Mouse (Mus musculus) C2C12 (cell line): Measurements from ENCODE around the gene Cnn3. TPM values are rescaled to one million over a fixed set of nuclear protein-coding genes. Genes with fewer than 3 reads are reported as not detected.

Source experiments
- H3K27me3 ChIP-seq: one replicate; pipeline ENCODE4 v1.6.1; 2011; ENCODE audit not compliant: control insufficient read depth, insufficient read depth, insufficient read length
- H3K36me3 ChIP-seq: one replicate; pipeline ENCODE4 v1.6.1; 2011; ENCODE audit not compliant: control insufficient read depth, insufficient read depth
- H3K4me3 ChIP-seq: one replicate; pipeline ENCODE4 v1.5.1; 2011; ENCODE audit warnings: mild to moderate bottlenecking, control low read depth; ENCODE audit not compliant: poor library complexity, insufficient read depth, severe bottlenecking
- H3K79me2 ChIP-seq: one replicate; pipeline ENCODE4 v1.6.1; 2011; ENCODE audit not compliant: control insufficient read depth, insufficient read depth
- H3K79me3 ChIP-seq: one replicate; pipeline ENCODE4 v1.6.1; 2011; ENCODE audit warnings: low read depth, control low read depth
- H3ac ChIP-seq: one replicate; pipeline ENCODE3; 2011; ENCODE audit warnings: low read depth; ENCODE audit not compliant: control insufficient read depth, insufficient read length
- CEBPB ChIP-seq: IDR thresholded peaks from one replicate; pipeline ENCODE4 v1.6.1; 2011; ENCODE audit warnings: low read depth, mild to moderate bottlenecking, control low read depth, moderate library complexity
- CTCF ChIP-seq: IDR thresholded peaks from one replicate; pipeline ENCODE4 v1.5.1; 2011; ENCODE audit not compliant: control insufficient read depth, insufficient read depth, insufficient read length
- FOSL1 ChIP-seq: IDR thresholded peaks from one replicate; pipeline ENCODE4 v1.8.0; 2011; ENCODE audit warnings: mild to moderate bottlenecking, low read length; ENCODE audit not compliant: poor library complexity, insufficient read depth, severe bottlenecking
- MAX ChIP-seq: IDR thresholded peaks from one replicate; pipeline ENCODE4 v1.6.1; 2011; ENCODE audit warnings: mild to moderate bottlenecking, control low read depth
- MYOD1 ChIP-seq: IDR thresholded peaks from one replicate; pipeline ENCODE4 v1.6.1; 2011; ENCODE audit warnings: low read depth; ENCODE audit not compliant: control insufficient read depth, insufficient read length
- MYOG ChIP-seq: IDR thresholded peaks from one replicate; pipeline ENCODE4 v1.6.1; 2011; ENCODE audit not compliant: control insufficient read depth, insufficient read length; ENCODE audit errors: extremely low read depth
- USF1 ChIP-seq: IDR thresholded peaks from one replicate; pipeline ENCODE4 v1.6.1; 2011; ENCODE audit warnings: low read depth, mild to moderate bottlenecking, control low read depth, moderate library complexity
- polyA plus RNA-seq: library from polyadenylated mRNA; unstranded; fragments of >200 nt; fragmentation: generic; extraction: Trizol; gene quantifications from one replicate; pipeline ENCODE4 v1.2.1, GENCODE M21; 2012; ENCODE audit warnings: missing spikeins

Gene Cnn3
- polyA plus RNA-seq, 1 experiment, result 362 TPM

DNA sequence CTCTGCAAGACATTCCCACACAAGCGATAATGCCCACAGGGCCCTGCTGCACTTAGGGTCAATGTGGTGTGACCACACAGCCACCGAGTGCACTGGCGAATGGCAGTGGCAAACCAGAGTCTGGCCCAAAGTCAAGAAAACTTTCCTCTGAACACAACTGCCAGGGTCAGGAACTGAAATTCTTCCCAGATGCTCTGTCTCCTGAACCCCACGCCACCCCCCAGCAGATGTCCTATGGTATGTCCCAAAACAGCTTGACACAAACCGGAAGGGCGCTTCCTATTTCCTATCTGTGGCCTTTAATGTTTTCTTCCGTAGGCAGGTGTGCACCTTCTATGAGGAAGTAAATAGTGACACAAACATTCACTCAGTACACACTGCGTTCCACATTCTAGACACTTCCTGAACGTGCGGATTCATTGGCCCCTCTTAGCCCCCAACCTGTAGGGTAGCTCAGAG, 40.8 kb downstream of the Cnn3 start:
- H3K4me3 ChIP-seq, result no peak overlapping the region

DNA sequence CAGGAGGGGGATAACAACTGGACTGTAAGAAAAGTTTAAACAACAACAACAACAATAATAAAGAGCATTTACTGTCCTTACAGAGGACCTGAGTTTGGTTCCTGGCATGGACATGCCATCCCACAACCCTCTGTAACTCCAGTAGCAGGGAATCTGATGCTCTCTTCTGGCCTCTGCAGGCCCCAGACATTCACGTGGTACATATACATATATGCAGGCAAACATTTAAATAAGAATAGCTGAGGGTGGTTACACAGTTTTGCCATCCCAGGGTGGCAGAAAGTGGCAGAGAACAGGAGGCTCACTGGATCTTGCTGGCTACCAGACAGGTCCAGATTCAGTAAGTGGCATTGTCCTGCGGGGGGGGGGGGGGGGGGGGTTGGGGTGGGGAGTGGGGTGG, 41.8 kb downstream of the Cnn3 start:
- H3K79me3 ChIP-seq, result no peaks in the 10 kb centered on the region
- H3K27me3 ChIP-seq, result no peaks in the 10 kb centered on the region
- TF ChIP-seq MAX (no peak), MYOG (no peak), FOSL1 (no peak), USF1 (no peak), CEBPB (no peak), CTCF (no peak), MYOD1 (no peak)
- no peaks in the 10 kb centered on the region for H3K79me2 ChIP-seq
- no peak overlapping the region for H3ac ChIP-seq
- H3K4me3 ChIP-seq, result no peak overlapping the region
- H3K36me3 ChIP-seq, result no peaks in the 10 kb centered on the region

More for the DNA sequence above, 40.8 kb downstream of the Cnn3 start:
- TF ChIP-seq CEBPB (no peak), MYOD1 (no peak), FOSL1 (no peak), CTCF (no peak), MAX (no peak), USF1 (no peak), MYOG (no peak)
- no peaks in the 10 kb centered on the region for H3K27me3 ChIP-seq
- no peaks in the 10 kb centered on the region for H3K36me3 ChIP-seq
- no peak overlapping the region for H3ac ChIP-seq
- H3K79me3 ChIP-seq, result no peaks in the 10 kb centered on the region
- no peaks in the 10 kb centered on the region for H3K79me2 ChIP-seq

DNA sequence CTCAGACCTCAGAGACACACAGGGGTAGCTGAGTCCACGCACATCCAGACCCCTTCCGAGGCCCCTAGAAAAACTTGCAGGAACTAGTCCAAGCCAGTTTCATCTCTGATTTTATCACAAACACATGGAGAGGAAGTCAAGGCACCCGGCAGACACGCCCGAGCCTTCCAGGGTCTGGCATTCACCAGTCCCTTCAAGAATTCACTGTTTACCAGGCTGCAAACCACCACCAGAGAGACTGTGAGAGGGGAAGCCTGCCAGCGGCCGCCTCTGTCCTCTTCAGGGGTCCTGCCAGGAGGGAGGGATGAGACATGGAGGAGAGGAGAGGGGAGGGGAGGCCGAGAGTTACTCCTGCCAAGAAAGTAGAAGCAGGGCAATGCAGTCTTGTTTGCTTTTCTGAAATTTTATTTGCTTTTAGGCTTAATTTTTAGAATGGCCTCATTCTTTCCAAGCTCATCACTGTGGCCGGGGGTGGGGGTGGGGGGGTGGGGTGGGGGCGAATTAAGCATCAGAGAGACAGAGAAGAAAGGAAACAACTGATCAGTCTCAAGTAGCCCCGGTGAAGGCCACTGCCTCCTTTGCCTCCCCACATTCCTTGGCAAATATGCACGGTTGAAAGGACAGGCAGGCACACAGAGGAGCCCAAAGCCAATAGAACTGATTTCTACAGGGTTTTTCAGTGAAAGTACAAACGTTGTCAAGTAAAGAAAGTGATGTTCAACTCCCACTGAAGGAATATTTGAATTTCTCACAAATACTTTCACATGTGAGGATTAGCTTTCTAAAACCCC, 43.1 kb downstream of the Cnn3 start:
- H3K36me3 ChIP-seq, result no peaks in the 10 kb centered on the region
- no peaks in the 10 kb centered on the region for H3K27me3 ChIP-seq
- no peak for TF ChIP-seq MYOD1
- no peak for TF ChIP-seq USF1
- no peak for TF ChIP-seq MAX
- TF ChIP-seq MYOG, result no peak
- TF ChIP-seq CEBPB, result no peak
- no peak for TF ChIP-seq FOSL1
- TF ChIP-seq CTCF, result no peak
- no peak overlapping the region for H3K4me3 ChIP-seq
- H3K79me3 ChIP-seq, result no peaks in the 10 kb centered on the region
- peak overlapping the region; percentile 25 for H3ac ChIP-seq
- no peaks in the 10 kb centered on the region for H3K79me2 ChIP-seq

DNA sequence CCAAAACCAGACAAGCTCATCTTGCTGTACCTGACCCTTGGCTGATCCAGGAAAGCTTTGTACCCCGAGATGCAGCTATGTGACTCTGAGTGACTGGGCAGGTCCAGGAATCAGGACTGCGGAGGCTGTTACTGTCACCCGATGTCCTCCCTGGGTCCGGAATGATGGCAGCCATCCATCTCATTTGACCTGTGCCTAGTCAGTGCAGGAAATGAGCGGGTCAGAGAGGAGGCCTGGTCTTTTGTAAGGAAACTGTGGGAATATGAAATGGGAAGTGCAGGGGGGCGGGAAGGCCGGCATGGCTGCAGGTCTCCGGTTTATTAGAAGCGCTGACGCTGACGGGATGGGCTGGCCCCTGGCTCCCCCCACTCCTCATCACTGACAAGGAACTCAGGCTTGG, 45.4 kb downstream of the Cnn3 start:
- Histone ChIP-seq H3K27me3 (no peaks in the 10 kb centered on the region), H3K79me3 (no peaks in the 10 kb centered on the region), H3K79me2 (no peaks in the 10 kb centered on the region), H3K4me3 (no peak overlapping the region), H3K36me3 (no peaks in the 10 kb centered on the region), H3ac (no peak overlapping the region)
- TF ChIP-seq FOSL1, result no peak
- TF ChIP-seq CTCF, result no peak
- TF ChIP-seq CEBPB, result no peak
- TF ChIP-seq MYOG, result no peak
- no peak for TF ChIP-seq MYOD1
- no peak for TF ChIP-seq MAX
- no peak for TF ChIP-seq USF1

DNA sequence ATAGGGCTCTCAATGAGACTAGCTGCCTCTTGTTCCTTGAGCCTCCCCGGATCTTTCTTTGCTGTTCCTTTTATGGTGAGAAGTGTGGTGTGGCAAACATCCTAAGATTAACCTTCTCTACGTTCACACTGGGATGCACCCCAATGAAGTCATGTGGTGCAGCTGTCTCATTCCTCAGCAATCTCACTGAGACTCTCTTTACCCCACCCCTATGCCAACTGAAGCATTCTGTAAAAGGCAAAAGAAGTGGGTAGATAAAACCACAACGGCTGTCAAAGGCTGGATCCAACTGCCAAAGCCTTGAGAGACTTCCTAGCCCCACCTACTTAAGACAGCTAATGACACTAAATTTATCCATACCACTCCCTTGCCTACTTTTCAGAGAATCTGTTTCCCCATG, 48.4 kb downstream of the Cnn3 start:
- no peaks in the 10 kb centered on the region for H3K27me3 ChIP-seq
- TF ChIP-seq CTCF (no peak), CEBPB (no peak), MYOG (no peak), USF1 (peak; percentile 93), MYOD1 (peak; percentile 76), FOSL1 (no peak), MAX (peak; percentile 77)
- H3ac ChIP-seq, result no peak overlapping the region
- H3K36me3 ChIP-seq, result no peaks in the 10 kb centered on the region
- H3K79me3 ChIP-seq, result no peaks in the 10 kb centered on the region
- H3K79me2 ChIP-seq, result no peaks in the 10 kb centered on the region
- no peak overlapping the region for H3K4me3 ChIP-seq
